Mouse (Mus musculus): Measurements from ENCODE around the gene Cel. TPM values are rescaled to one million over a fixed set of nuclear protein-coding genes. Genes with fewer than 3 reads are reported as not detected.

The Cel gene
- polyA plus RNA-seq, 1 experiment from 2014 or later, result not detected

DNA sequence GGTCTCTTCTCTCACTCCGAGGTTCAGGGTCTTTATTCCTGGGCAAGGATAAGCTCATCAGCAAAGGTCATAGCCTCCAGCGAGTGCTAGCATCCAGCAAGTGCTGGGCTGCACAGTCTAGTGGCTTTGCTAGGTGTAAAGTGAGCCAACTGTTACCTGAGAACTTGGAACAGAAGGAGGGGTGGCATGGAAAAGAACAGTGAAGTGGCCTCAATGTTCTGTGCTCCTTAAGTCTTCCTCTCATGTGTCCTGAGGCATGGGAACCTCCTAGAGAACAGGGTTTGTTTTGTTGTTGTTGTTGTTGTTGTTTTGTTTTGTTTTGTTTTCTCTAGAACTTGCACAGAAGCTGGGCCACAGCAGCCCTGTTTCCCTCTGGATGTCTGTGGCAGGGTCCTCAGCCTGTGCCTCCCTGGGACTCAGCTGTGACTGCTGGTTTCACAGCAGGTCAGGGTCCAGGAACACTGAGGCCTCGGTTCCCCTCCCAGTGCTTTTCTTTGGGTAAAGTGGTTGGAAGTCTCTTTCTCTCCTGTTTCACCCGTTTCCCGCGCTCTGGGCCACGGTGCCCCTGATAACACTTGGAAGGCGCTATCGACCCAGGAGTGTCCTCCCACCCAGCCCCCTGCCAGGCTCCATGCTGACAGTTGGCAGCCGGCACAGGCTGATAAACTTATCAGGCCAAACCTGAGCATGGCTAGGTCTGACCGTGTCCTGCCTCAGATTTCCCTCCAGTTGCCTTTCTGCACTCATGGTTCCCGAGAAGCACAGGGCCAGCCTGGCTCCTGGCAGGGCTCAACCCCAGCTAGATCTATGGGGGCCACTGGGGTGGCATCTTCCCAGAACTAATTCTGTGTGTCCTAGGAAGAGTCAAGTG is 38.8 kb upstream of the Cel start:
- ChIA-PET POLR2A (interaction anchor here (0.7 kb wide), 1 partner anchor 388 kb away, joined by 3 read pairs; no protein-coding TSS in a partner anchor), CTCF (interaction anchor here (0.9 kb wide), 1 partner anchor 11 kb away, joined by 3 read pairs; no protein-coding TSS in a partner anchor)
- no peak for ATAC-seq

DNA sequence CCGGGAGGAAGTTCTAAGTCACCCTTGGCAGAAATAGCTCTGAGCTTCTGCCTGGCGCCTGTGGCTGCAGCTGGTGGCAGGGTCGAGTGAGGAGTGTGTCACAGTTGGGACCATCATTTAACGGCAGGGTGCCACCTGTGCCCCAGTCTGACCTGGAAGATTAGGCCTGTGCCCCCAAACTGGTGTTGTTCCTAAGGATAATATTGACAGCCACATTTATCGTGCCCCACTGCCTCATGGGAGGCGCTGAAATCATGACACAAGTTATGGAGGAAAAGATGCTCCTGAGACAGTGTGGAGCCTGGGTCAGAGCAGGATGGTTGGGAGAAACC is 36.3 kb upstream of the Cel start:
- in situ Hi-C loops (cut with MboI; ENCODE audit: low pct_unique_long_range_greater_than_20kb), result no loop called here
- peaks cover 9% of the 10 kb centered on the region for H3K27me3 ChIP-seq
- ChIA-PET CTCF (no interaction called here), POLR2A (no interaction called here)
- no peak for TF ChIP-seq CTCF (IDR thresholded peaks at IDR 0.05)
- ATAC-seq (no peak), DNase-seq (ENCODE audit: low read depth, low spot score) (no peak)

More for the DNA sequence above, 38.8 kb upstream of the Cel start:
- no peak for TF ChIP-seq CTCF (IDR thresholded peaks at IDR 0.05)
- H3K27me3 ChIP-seq, result peaks cover 8% of the 10 kb centered on the region
- in situ Hi-C loops (cut with MboI; ENCODE audit: low pct_unique_long_range_greater_than_20kb), result no loop called here
- no peak for DNase-seq (ENCODE audit: low read depth, low spot score)

DNA sequence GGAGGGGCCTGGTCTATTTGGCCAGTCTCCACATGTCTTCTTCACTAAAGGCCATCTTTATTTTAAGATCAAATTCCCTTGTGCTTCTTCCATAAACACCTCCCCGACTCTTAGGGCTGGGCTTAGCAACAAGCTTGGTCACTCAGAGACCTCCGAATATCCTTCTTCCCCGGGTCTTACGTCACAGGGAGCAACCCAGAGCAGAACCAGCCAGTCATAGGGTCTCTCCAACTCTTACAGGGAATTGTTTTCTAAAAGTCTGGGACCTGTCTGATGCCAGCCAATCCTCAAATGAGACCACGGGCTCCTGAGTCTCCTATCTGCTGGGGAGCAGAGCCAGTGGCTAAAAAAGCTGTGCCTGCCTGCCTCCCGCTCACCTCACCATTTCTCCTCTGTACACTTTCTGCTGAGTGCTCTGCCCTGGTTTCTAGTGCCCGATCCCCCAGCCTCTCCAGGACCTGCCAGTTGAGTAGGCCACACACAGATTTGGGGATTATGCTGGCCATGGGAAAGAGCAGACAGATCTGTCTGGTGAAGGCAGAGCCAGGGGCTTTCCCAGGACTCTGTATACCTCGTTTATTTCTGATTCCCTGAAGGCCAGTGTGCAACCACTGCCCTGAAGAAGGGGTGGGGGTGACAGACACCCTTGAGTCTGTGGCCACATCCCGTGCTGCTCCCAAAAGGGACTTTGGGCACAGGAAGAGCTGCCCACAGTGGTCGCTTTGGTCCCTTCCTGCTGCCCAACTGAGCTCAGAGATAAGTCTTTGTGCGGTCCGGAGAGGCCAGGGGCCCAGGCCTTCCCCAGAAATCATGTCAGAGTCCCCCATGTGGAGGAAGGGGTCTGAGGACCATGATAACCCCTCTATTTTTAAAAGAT is 35.7 kb upstream of the Cel start:
- ATAC-seq, result no peak
- POLR2A ChIA-PET, result interaction anchor here (1.3 kb wide), 1 partner anchor 20 kb away, joined by 4 read pairs; no protein-coding TSS in a partner anchor
- in situ Hi-C loops (cut with MboI; ENCODE audit: low pct_unique_long_range_greater_than_20kb), result no loop called here
- CTCF ChIA-PET, result no interaction called here
- no peak for DNase-seq (ENCODE audit: low read depth, low spot score)
- no peak for TF ChIP-seq CTCF (IDR thresholded peaks at IDR 0.05)
- H3K27me3 ChIP-seq, result peaks cover 14% of the 10 kb centered on the region

DNA sequence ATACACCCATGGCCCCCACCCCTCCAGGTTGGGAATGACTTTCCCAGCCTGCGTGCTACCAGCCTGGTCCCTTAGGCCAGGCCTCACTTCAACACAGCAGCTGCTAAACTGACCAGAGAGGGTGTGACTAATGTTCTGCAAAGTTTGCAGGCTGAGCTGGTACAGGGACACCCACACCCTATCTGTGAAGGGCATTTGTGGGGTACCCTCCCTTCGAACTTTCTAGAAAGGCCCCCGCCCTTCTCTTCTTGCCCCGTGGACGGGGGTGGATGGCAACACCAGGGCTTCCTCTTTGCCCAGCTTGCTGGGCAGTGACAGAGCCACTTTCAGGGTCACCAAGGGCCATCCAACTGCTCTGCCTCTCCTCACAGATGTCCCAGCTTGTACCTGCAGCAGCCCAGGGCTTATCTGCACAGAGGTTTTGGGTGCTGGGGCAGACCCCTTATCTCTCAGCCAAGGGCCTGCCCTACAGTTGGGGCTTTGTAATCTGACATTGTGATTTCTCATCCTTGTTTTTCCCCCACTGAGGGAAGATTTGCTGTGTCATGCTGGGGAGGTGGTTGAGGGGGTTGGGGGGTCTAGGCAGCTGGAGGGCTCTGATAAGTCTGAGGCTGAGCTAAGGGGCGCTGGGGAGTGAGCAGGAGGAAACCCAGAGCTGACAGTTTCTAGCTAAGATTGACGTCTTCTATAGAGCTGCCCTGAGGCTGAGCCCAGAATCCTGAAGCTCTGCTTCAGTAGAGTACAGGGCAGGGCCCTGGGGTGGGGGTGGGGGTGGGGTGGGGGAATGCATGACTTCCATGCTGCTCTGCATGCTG is 34.7 kb upstream of the Cel start:
- CTCF ChIA-PET, result interaction anchor here (1.7 kb wide), 1 partner anchor 21 kb away, joined by 4 read pairs; no protein-coding TSS in a partner anchor
- DNase-seq (ENCODE audit: low read depth, low spot score) (no peak), ATAC-seq (no peak)
- in situ Hi-C loops (cut with MboI; ENCODE audit: low pct_unique_long_range_greater_than_20kb), result no loop called here
- POLR2A ChIA-PET, result interaction anchor here (1.3 kb wide), 1 partner anchor 21 kb away, joined by 4 read pairs; no protein-coding TSS in a partner anchor
- peaks cover 14% of the 10 kb centered on the region for H3K27me3 ChIP-seq
- TF ChIP-seq CTCF (IDR thresholded peaks at IDR 0.05), result no peak

DNA sequence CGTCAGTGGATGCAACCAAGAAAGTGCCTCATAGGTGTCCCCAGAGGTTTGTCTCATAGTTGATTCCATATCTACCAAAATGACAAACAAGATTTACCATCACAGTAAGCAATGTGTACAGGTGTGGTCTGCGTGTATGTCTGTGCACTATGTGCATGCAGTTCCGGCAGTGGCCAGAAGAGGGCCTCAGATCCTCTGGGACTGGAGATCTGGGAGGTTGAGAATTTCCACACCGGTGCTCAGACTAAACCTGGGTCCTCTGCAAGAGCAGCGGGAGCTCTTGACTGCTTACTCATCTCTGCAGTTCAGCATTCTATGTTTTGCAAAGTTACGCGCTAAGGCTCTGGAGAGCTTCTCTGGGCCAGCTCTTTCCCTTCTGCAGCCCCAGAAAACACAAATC is 33.8 kb upstream of the Cel start:
- CTCF ChIA-PET, result interaction anchor here (1.7 kb wide), 1 partner anchor 21 kb away, joined by 4 read pairs; no protein-coding TSS in a partner anchor
- H3K27me3 ChIP-seq, result peaks cover 11% of the 10 kb centered on the region
- in situ Hi-C loops (cut with MboI; ENCODE audit: low pct_unique_long_range_greater_than_20kb), result no loop called here
- TF ChIP-seq CTCF (IDR thresholded peaks at IDR 0.05), result peak; percentile 61
- POLR2A ChIA-PET, result no interaction called here
- ATAC-seq, result no peak
- no peak for DNase-seq (ENCODE audit: low read depth, low spot score)

DNA sequence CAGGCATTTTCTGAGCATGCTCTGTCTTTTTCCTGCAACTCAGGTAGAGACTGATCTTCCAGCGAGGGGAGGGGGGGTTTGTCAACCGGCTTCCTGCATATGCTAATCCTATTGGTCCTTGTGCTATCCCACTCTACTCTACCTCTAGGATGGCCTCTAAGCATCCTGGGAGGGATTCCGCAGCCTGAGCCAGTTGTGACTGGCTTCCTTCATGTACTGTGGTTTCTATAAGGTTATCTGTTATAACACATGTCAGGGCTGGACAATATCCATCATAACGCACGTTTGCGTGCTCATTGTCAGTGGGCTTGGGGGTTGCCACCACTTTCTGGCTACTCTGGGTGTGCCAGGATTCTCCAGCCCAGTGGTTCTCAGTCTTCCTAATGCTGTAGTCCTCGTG is 32.8 kb upstream of the Cel start:
- ATAC-seq (no peak), DNase-seq (ENCODE audit: low read depth, low spot score) (no peak)
- no peak for TF ChIP-seq CTCF (IDR thresholded peaks at IDR 0.05)
- in situ Hi-C loops (cut with MboI; ENCODE audit: low pct_unique_long_range_greater_than_20kb), result no loop called here
- CTCF ChIA-PET, result interaction anchor here (1.1 kb wide), 1 partner anchor 26 kb away, joined by 3 read pairs; no protein-coding TSS in a partner anchor
- peaks cover 11% of the 10 kb centered on the region for H3K27me3 ChIP-seq
- POLR2A ChIA-PET, result no interaction called here

DNA sequence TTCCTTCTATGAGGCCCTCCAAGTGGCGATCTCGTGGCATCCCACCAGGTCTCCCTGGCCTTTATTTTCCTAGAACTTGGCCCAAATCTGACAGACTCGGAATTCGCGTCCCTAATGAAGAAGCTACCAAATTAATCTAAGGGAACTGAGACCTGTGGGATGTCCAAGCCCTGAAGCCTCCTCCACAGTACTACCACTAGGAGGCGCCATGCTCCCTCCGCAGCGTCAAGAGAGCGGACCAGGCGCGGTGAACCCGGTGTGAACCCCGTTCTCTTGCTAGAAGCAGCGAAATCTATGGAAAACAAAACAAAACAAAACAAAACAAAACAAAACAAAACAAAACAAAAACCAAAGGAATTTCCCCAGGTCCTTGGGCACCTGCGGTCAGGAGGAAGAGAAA is 29.6 kb upstream of the Cel start:
- CTCF ChIA-PET, result interaction anchor here (1.3 to 3.0 kb wide), 4 partner anchors 12 to 37 kb away, joined by 4 to 21 read pairs (median 8); partner anchors contain the start of gene Gfi1b
- DNase-seq (ENCODE audit: low read depth, low spot score) (no peak), ATAC-seq (no peak)
- POLR2A ChIA-PET, result no interaction called here
- H3K27me3 ChIP-seq, result peaks cover 6% of the 10 kb centered on the region
- peak; percentile 87 for TF ChIP-seq CTCF (IDR thresholded peaks at IDR 0.05)
- in situ Hi-C loops (cut with MboI; ENCODE audit: low pct_unique_long_range_greater_than_20kb), result loop anchor here (5.0 kb wide), 1 partner anchor 34 kb away; no protein-coding TSS in a partner anchor

DNA sequence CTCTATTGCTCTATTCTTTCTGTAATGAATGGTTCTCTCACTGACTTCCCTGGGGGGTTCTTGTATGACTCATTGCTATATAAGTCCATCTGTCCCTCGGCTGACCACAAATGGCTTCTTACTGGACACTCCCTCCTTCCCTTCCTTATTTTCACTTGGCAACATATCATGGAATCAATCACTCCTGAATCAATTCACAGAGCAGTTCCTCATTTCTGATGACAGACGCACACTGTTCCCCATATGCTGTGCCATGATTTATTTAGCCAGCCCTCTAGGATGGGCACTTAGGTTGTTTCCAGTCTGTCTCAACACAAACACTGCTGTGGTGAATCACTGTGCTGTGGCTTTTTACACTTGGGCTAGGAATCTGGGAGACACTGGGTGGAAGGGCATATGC is 28.3 kb upstream of the Cel start:
- ATAC-seq, result peak; percentile 44
- in situ Hi-C loops (cut with MboI; ENCODE audit: low pct_unique_long_range_greater_than_20kb), result loop anchor here (5.0 kb wide), 1 partner anchor 36 kb away; no protein-coding TSS in a partner anchor
- ChIA-PET CTCF (interaction anchor here (3.0 kb wide), 1 partner anchor 31 kb away, joined by 21 read pairs; the partner anchor contains the start of gene Gfi1b), POLR2A (no interaction called here)
- peak; percentile 62 for DNase-seq (ENCODE audit: low read depth, low spot score)
- peaks cover 6% of the 10 kb centered on the region for H3K27me3 ChIP-seq
- TF ChIP-seq CTCF (IDR thresholded peaks at IDR 0.05), result no peak

DNA sequence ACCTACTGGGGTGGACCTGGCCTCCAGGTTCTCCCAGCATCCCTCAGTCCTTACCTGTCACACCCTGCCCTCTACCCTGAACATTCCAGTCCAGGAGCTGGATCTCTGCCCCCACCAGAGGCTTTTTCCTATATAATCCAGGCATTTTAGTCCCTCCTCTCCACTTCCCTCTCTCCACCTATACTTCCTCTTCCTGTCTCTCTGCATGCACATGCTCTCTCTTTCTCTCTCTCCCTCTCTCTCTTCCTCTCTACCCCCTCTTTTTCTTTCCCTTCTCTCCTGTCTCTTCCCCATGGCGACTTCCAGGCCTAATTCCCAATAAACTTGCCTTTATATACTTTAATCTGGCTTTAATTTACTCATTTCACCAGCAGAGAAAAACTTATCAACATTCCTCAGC is 25.4 kb upstream of the Cel start:
- no peaks in the 10 kb centered on the region for H3K27me3 ChIP-seq
- ChIA-PET CTCF (no interaction called here), POLR2A (no interaction called here)
- no peak for TF ChIP-seq CTCF (IDR thresholded peaks at IDR 0.05)
- ATAC-seq, result no peak
- no peak for DNase-seq (ENCODE audit: low read depth, low spot score)
- in situ Hi-C loops (cut with MboI; ENCODE audit: low pct_unique_long_range_greater_than_20kb), result loop anchor here (5.0 kb wide), 1 partner anchor 71 kb away; no protein-coding TSS in a partner anchor

Measured in Patski (cell line).